Mouse (Mus musculus): ENCODE data around the gene Golt1a.

Golt1a gene

GRCm38 (mm10) chr1:133309652-133310267, at the start of gene Golt1a:
Gene Golt1a (plus strand): TSS chr1:133309800.
- no peak for DNase-seq

- DNase-seq = no peak
Observed at GRCm38 (mm10) chr1:133262628-133263027, 47.0 kb upstream of the Golt1a start.

- DNase-seq = no peak
Observed at GRCm38 (mm10) chr1:133263134-133263533, 46.5 kb upstream of the Golt1a start.

GRCm38 (mm10) chr1:133264367-133264766, 45.2 kb upstream of the Golt1a start:
- DNase-seq = no peak

GRCm38 (mm10) chr1:133265114-133265766, 44.4 kb upstream of the Golt1a start:
- no peak for DNase-seq

GRCm38 (mm10) chr1:133267094-133267493, 42.5 kb upstream of the Golt1a start:
- no peak for DNase-seq

GRCm38 (mm10) chr1:133267813-133268492, 41.6 kb upstream of the Golt1a start:
- no peak for DNase-seq

GRCm38 (mm10) chr1:133268503-133268902, 41.1 kb upstream of the Golt1a start:
- no peak for DNase-seq

GRCm38 (mm10) chr1:133270336-133270735, 39.3 kb upstream of the Golt1a start:
- DNase-seq = no peak

GRCm38 (mm10) chr1:133274163-133274562, 35.4 kb upstream of the Golt1a start:
- DNase-seq = no peak

GRCm38 (mm10) chr1:133276983-133277382, 32.6 kb upstream of the Golt1a start:
- DNase-seq = no peak

- DNase-seq = no peak
Observed at GRCm38 (mm10) chr1:133278539-133278938, 31.1 kb upstream of the Golt1a start.

GRCm38 (mm10) chr1:133278946-133279631, 30.5 kb upstream of the Golt1a start:
- DNase-seq = no peak

GRCm38 (mm10) chr1:133279632-133280093, 29.9 kb upstream of the Golt1a start:
- DNase-seq = peak; percentile 49

- DNase-seq = no peak
Observed at GRCm38 (mm10) chr1:133280537-133280936, 29.1 kb upstream of the Golt1a start.

GRCm38 (mm10) chr1:133285907-133286306, 23.7 kb upstream of the Golt1a start:
- DNase-seq = no peak

GRCm38 (mm10) chr1:133287051-133287450, 22.5 kb upstream of the Golt1a start:
- DNase-seq = peak; percentile 48

GRCm38 (mm10) chr1:133287880-133288279, 21.7 kb upstream of the Golt1a start:
- DNase-seq = no peak

- DNase-seq = no peak
Observed at GRCm38 (mm10) chr1:133291888-133292287, 17.7 kb upstream of the Golt1a start.

GRCm38 (mm10) chr1:133292608-133293007, 17.0 kb upstream of the Golt1a start:
- no peak for DNase-seq

- DNase-seq = no peak
Observed at GRCm38 (mm10) chr1:133296376-133296775, 13.2 kb upstream of the Golt1a start.

GRCm38 (mm10) chr1:133298816-133299215, 10.8 kb upstream of the Golt1a start:
- DNase-seq = peak; percentile 29

- no peak for DNase-seq
Observed at GRCm38 (mm10) chr1:133302540-133302939, 7.1 kb upstream of the Golt1a start.

Data from right cerebral cortex, postnatal 25 days (tissue).